Mouse (Mus musculus): ENCODE measurements around the gene Mkrn3. TPM values are rescaled to one million over a fixed set of nuclear protein-coding genes. Genes with fewer than 3 reads are reported as not detected.

The Mkrn3 gene
- polyA plus RNA-seq, 1 experiment from 2014 or later, result 2.6 TPM

- H3K27me3 ChIP-seq (ENCODE audit: control insufficient read depth, insufficient read depth, low read length), result no peaks in the 10 kb centered on the region
- no peaks in the 10 kb centered on the region for H3K36me3 ChIP-seq (ENCODE audit: control insufficient read depth, insufficient read depth, low read length)
- no peaks in the 10 kb centered on the region; a peak in 1 of 4 replicates for H3K4me1 ChIP-seq (ENCODE audit: control insufficient read depth in 2 of 2, insufficient read depth in 2 of 2, low read length in 2 of 2)
- peaks cover 13% of the 10 kb centered on the region for H3K9me3 ChIP-seq (ENCODE audit: control insufficient read depth, low read length)
- no peak overlapping the region for H3K27ac ChIP-seq (replicated peaks in 1 of 2; ENCODE audit: control insufficient read depth in 1 of 2, insufficient read depth in 1 of 2, low read depth in 2 of 2, low read length in 2 of 2)
- H3K4me2 ChIP-seq (ENCODE audit: low read length), result no peak overlapping the region
- no peak overlapping the region for H3K4me3 ChIP-seq (ENCODE audit: control insufficient read depth in 1 of 2, insufficient read depth in 1 of 2, low read depth in 1 of 2, low read length in 2 of 2)
- WGBS, result 71% methylated on average over 1 of the region's 1 CpGs
- no peak for ATAC-seq (ENCODE audit: insufficient number of reproducible peaks, insufficient read depth, low FRiP score, low read depth)
- no peak overlapping the region for H3K9ac ChIP-seq (ENCODE audit: low read length)
Measured at GRCm38 (mm10) chr7:62415222-62415621, 4.7 kb downstream of the Mkrn3 start.

DNA sequence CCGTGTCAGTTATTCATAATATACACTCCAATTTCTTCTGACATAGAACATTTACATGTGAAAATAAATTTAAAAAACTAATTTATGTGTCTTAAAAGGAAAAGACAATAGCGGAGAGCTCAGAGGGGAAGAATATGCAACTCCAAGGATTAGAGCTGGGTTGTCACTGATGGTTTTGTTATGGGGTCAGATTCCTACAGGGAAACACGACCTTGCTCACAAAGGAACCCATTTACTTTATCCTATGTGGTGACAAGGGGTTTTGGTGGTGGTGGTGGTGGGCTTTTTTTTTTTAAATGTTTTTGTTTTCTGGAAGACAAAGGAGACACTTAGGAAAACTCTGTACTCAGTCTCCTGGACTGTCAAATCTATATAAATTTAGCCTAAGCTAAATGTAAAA, 12.1 kb downstream of the Mkrn3 start:
- 47% methylated on average over 3 of the region's 3 CpGs for WGBS

DNA sequence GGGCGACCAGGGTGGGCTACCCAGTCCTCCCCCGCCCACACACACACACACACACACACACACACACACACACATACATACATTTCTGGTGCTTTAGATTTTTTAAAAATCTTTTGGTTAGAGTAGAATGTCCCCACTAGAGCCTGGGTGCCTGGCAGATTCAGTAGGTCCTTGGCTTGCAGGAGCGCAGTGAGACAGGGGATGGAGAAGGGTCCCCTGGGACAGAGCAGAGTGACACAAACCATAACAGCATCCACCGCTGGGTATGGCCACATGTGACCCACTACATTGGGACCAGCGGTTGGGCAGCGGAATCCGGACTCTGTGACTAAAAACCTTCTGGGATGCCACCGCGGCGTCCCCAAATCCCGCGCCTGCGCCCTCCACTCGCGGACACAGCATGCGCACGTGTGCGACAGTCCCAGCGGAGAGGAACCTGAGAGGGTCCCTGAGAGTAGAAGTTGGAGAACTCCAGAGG, 13.3 kb downstream of the Mkrn3 start:
- H3K36me3 ChIP-seq (ENCODE audit: control insufficient read depth, insufficient read depth, low read length), result no peaks in the 10 kb centered on the region
- ATAC-seq (ENCODE audit: insufficient number of reproducible peaks, insufficient read depth, low FRiP score, low read depth), result no peak
- 43% methylated on average over 19 of the region's 19 CpGs for whole genome bisulfite sequencing
- H3K27me3 ChIP-seq (ENCODE audit: control insufficient read depth, insufficient read depth, low read length), result peaks cover 4% of the 10 kb centered on the region; the same call in 1 of the 2 replicates
- no peak overlapping the region for H3K4me3 ChIP-seq (ENCODE audit: control insufficient read depth in 1 of 2, insufficient read depth in 1 of 2, low read depth in 1 of 2, low read length in 2 of 2)
- no peak overlapping the region for H3K9ac ChIP-seq (ENCODE audit: low read length)
- H3K27ac ChIP-seq (replicated peaks in 1 of 2; ENCODE audit: control insufficient read depth in 1 of 2, insufficient read depth in 1 of 2, low read depth in 2 of 2, low read length in 2 of 2), result no peak overlapping the region
- peak overlapping the region; percentile 41 for H3K4me2 ChIP-seq (ENCODE audit: low read length)
- H3K4me1 ChIP-seq (ENCODE audit: control insufficient read depth in 2 of 2, insufficient read depth in 2 of 2, low read length in 2 of 2), result no peaks in the 10 kb centered on the region
- H3K9me3 ChIP-seq (ENCODE audit: control insufficient read depth, low read length), result peaks cover 6% of the 10 kb centered on the region; the same call in 1 of the 2 replicates

More for the DNA sequence above, 12.1 kb downstream of the Mkrn3 start:
- Histone ChIP-seq H3K27ac (replicated peaks in 1 of 2; ENCODE audit: control insufficient read depth in 1 of 2, insufficient read depth in 1 of 2, low read depth in 2 of 2, low read length in 2 of 2) (no peak overlapping the region), H3K9me3 (ENCODE audit: control insufficient read depth, low read length) (peaks cover 6% of the 10 kb centered on the region; the same call in 1 of the 2 replicates), H3K9ac (ENCODE audit: low read length) (no peak overlapping the region), H3K4me3 (ENCODE audit: control insufficient read depth in 1 of 2, insufficient read depth in 1 of 2, low read depth in 1 of 2, low read length in 2 of 2) (no peak overlapping the region), H3K36me3 (ENCODE audit: control insufficient read depth, insufficient read depth, low read length) (no peaks in the 10 kb centered on the region), H3K4me1 (ENCODE audit: control insufficient read depth in 2 of 2, insufficient read depth in 2 of 2, low read length in 2 of 2) (no peaks in the 10 kb centered on the region), H3K27me3 (ENCODE audit: control insufficient read depth, insufficient read depth, low read length) (peaks cover 4% of the 10 kb centered on the region; the same call in 1 of the 2 replicates), H3K4me2 (ENCODE audit: low read length) (no peak overlapping the region)
- no peak for ATAC-seq (ENCODE audit: insufficient number of reproducible peaks, insufficient read depth, low FRiP score, low read depth)

DNA sequence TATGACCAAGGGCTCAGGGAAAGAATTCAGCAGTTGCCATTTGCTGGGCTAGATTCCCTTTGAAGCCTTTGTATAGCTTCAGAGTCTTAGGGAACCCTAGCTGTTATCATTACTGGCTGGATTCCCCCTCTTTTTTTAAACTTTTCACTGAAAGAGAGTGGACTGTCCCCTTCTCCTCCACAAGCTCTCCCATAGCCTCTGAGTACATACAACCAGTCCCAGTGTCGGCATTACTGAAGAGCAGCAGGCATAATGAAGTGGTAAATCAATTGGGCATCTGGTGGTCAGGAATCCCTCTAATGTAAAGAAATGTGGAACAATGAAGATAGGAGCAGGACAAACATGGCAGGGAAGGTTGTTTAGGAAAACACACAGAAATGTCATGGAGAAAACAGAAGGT, 27.7 kb downstream of the Mkrn3 start:
- Histone ChIP-seq H3K4me2 (ENCODE audit: low read length) (no peak overlapping the region), H3K9me3 (ENCODE audit: control insufficient read depth, low read length) (no peaks in the 10 kb centered on the region), H3K9ac (ENCODE audit: low read length) (no peak overlapping the region), H3K36me3 (ENCODE audit: control insufficient read depth, insufficient read depth, low read length) (no peaks in the 10 kb centered on the region), H3K27me3 (ENCODE audit: control insufficient read depth, insufficient read depth, low read length) (no peaks in the 10 kb centered on the region), H3K27ac (replicated peaks in 1 of 2; ENCODE audit: control insufficient read depth in 1 of 2, insufficient read depth in 1 of 2, low read depth in 2 of 2, low read length in 2 of 2) (no peak overlapping the region), H3K4me3 (ENCODE audit: control insufficient read depth in 1 of 2, insufficient read depth in 1 of 2, low read depth in 1 of 2, low read length in 2 of 2) (no peak overlapping the region), H3K4me1 (ENCODE audit: control insufficient read depth in 2 of 2, insufficient read depth in 2 of 2, low read length in 2 of 2) (no peaks in the 10 kb centered on the region)
- WGBS, result 64% methylated on average over 1 of the region's 1 CpGs
- ATAC-seq (ENCODE audit: insufficient number of reproducible peaks, insufficient read depth, low FRiP score, low read depth), result no peak

GRCm38 (mm10) chr7:62388291-62388690, 31.6 kb downstream of the Mkrn3 start:
- H3K27me3 ChIP-seq (ENCODE audit: control insufficient read depth, insufficient read depth, low read length), result no peaks in the 10 kb centered on the region
- H3K9ac ChIP-seq (ENCODE audit: low read length), result no peak overlapping the region
- H3K9me3 ChIP-seq (ENCODE audit: control insufficient read depth, low read length), result no peaks in the 10 kb centered on the region
- H3K4me1 ChIP-seq (ENCODE audit: control insufficient read depth in 2 of 2, insufficient read depth in 2 of 2, low read length in 2 of 2), result no peaks in the 10 kb centered on the region
- H3K27ac ChIP-seq (replicated peaks in 1 of 2; ENCODE audit: control insufficient read depth in 1 of 2, insufficient read depth in 1 of 2, low read depth in 2 of 2, low read length in 2 of 2), result no peak overlapping the region
- no peak overlapping the region for H3K4me3 ChIP-seq (ENCODE audit: control insufficient read depth in 1 of 2, insufficient read depth in 1 of 2, low read depth in 1 of 2, low read length in 2 of 2)
- WGBS, result 22% methylated on average over 4 of the region's 4 CpGs
- H3K36me3 ChIP-seq (ENCODE audit: control insufficient read depth, insufficient read depth, low read length), result no peaks in the 10 kb centered on the region
- no peak for ATAC-seq (ENCODE audit: insufficient number of reproducible peaks, insufficient read depth, low FRiP score, low read depth)
- H3K4me2 ChIP-seq (ENCODE audit: low read length), result no peak overlapping the region

GRCm38 (mm10) chr7:62382391-62382790, 37.5 kb downstream of the Mkrn3 start:
- no peak overlapping the region for H3K4me3 ChIP-seq (ENCODE audit: control insufficient read depth in 1 of 2, insufficient read depth in 1 of 2, low read depth in 1 of 2, low read length in 2 of 2)
- H3K4me2 ChIP-seq (ENCODE audit: low read length), result no peak overlapping the region
- WGBS, result 2% methylated on average over 2 of the region's 2 CpGs
- no peak for ATAC-seq (ENCODE audit: insufficient number of reproducible peaks, insufficient read depth, low FRiP score, low read depth)
- peaks cover 13% of the 10 kb centered on the region for H3K9me3 ChIP-seq (ENCODE audit: control insufficient read depth, low read length)
- no peaks in the 10 kb centered on the region for H3K27me3 ChIP-seq (ENCODE audit: control insufficient read depth, insufficient read depth, low read length)
- H3K27ac ChIP-seq (replicated peaks in 1 of 2; ENCODE audit: control insufficient read depth in 1 of 2, insufficient read depth in 1 of 2, low read depth in 2 of 2, low read length in 2 of 2), result no peak overlapping the region
- no peak overlapping the region for H3K9ac ChIP-seq (ENCODE audit: low read length)
- no peaks in the 10 kb centered on the region for H3K4me1 ChIP-seq (ENCODE audit: control insufficient read depth in 2 of 2, insufficient read depth in 2 of 2, low read length in 2 of 2)
- H3K36me3 ChIP-seq (ENCODE audit: control insufficient read depth, insufficient read depth, low read length), result no peaks in the 10 kb centered on the region

DNA sequence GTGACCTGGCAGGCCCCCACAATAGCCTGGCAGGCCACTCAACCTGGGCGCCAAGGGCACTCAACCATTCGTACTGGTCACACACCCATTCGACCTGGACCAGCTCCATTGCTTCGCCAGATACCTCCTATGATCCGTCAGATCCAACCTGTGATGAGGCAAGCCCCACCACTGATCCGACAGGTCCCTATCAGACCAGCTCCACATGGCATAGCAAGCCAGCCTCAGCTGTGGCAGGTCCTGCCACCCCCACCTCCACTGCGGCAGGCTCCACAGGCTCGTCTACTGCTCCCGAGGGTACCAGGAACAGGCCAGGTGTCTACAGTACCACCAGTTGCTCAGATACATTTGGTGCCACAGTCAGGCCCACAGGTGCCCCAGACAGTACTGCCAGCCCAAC, 41.4 kb downstream of the Mkrn3 start:
- Histone ChIP-seq H3K4me1 (ENCODE audit: control insufficient read depth in 2 of 2, insufficient read depth in 2 of 2, low read length in 2 of 2) (no peaks in the 10 kb centered on the region), H3K9me3 (ENCODE audit: control insufficient read depth, low read length) (peaks cover 13% of the 10 kb centered on the region), H3K9ac (ENCODE audit: low read length) (no peak overlapping the region), H3K4me2 (ENCODE audit: low read length) (no peak overlapping the region), H3K4me3 (ENCODE audit: control insufficient read depth in 1 of 2, insufficient read depth in 1 of 2, low read depth in 1 of 2, low read length in 2 of 2) (no peak overlapping the region), H3K36me3 (ENCODE audit: control insufficient read depth, insufficient read depth, low read length) (no peaks in the 10 kb centered on the region), H3K27me3 (ENCODE audit: control insufficient read depth, insufficient read depth, low read length) (no peaks in the 10 kb centered on the region), H3K27ac (replicated peaks in 1 of 2; ENCODE audit: control insufficient read depth in 1 of 2, insufficient read depth in 1 of 2, low read depth in 2 of 2, low read length in 2 of 2) (no peak overlapping the region)
- 85% methylated on average over 9 of the region's 9 CpGs for WGBS
- ATAC-seq (ENCODE audit: insufficient number of reproducible peaks, insufficient read depth, low FRiP score, low read depth), result no peak

GRCm38 (mm10) chr7:62377313-62377712, 42.6 kb downstream of the Mkrn3 start:
- 27% methylated on average over 14 of the region's 14 CpGs for WGBS
- H3K9ac ChIP-seq (ENCODE audit: low read length), result peak overlapping the region; percentile 51
- ATAC-seq (ENCODE audit: insufficient number of reproducible peaks, insufficient read depth, low FRiP score, low read depth), result no peak
- no peaks in the 10 kb centered on the region for H3K36me3 ChIP-seq (ENCODE audit: control insufficient read depth, insufficient read depth, low read length)
- H3K4me3 ChIP-seq (ENCODE audit: control insufficient read depth in 1 of 2, insufficient read depth in 1 of 2, low read depth in 1 of 2, low read length in 2 of 2), result peak overlapping the region; percentile 41 to 51
- no peaks in the 10 kb centered on the region for H3K4me1 ChIP-seq (ENCODE audit: control insufficient read depth in 2 of 2, insufficient read depth in 2 of 2, low read length in 2 of 2)
- H3K9me3 ChIP-seq (ENCODE audit: control insufficient read depth, low read length), result peaks cover 13% of the 10 kb centered on the region
- no peak overlapping the region for H3K27ac ChIP-seq (replicated peaks in 1 of 2; ENCODE audit: control insufficient read depth in 1 of 2, insufficient read depth in 1 of 2, low read depth in 2 of 2, low read length in 2 of 2)
- no peaks in the 10 kb centered on the region for H3K27me3 ChIP-seq (ENCODE audit: control insufficient read depth, insufficient read depth, low read length)
- H3K4me2 ChIP-seq (ENCODE audit: low read length), result peak overlapping the region; percentile 70

Measured in heart, embryonic 14.5 days (tissue).